ENCODE assay signal across 8 mouse cellular contexts in the genomic region with DNA sequence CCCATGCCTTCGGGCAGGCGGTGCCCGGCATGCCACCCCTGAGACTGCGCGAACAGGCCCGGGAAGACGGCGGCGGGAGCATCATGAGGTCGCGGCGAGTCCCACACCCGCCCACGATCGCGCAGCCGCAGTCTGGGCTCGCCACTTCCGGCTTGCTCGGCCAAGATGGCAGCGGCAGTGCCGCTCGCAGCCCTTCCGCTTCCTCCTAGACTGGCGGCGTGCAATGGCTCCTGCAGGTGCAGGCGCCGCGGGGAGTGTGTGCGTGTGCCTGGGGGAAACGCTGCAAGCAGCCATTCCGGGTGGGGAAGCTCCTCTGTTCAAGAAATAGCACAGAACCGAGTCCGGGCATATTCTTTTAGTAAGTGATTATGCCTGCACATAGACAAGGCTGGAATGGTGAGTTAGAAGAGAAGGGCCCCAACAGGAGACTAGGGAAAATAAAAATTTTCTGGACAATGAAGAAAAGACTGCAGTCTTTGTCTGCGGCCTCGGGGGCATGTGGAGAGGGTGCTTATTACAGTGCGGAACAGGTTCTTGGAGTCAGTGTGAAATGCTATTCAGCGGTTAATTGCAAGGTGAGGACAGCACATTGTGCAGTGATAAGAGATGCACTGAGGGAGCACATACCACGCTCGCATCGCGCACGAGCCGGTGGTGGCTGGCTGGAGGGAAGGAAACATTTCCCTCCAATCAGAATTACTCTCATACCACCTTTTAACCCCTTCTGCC.
DNase-seq lines count a peak whose midpoint lies in the region; ATAC-seq lines count a peak whose summit lies in the region.

No protein-coding gene starts in this region.

- peak; percentile 93 for ATAC-seq in forebrain, embryonic 11.5 days (replicated peaks; ENCODE audit: low FRiP score)
- ATAC-seq in heart, embryonic 16.5 days (replicated peaks; ENCODE audit: extremely low read depth, insufficient read depth, low FRiP score): peak; percentile 93
- ATAC-seq in liver, embryonic 13.5 days (ENCODE audit: low read depth): peak; percentile 92
- ATAC-seq in stomach, embryonic 14.5 days (ENCODE audit: insufficient number of reproducible peaks, insufficient read depth, low FRiP score, low read depth): peak; percentile 87

- H3K4me2 ChIP-seq in forebrain, embryonic 11.5 days (ENCODE audit: low read depth, low read length, severe bottlenecking): peak overlapping the region; percentile 74
- peak overlapping the region; percentile 89 for H3K4me2 ChIP-seq in heart, embryonic 16.5 days (ENCODE audit: low read depth, low read length)
- H3K4me2 ChIP-seq in liver, embryonic 13.5 days: peak overlapping the region; percentile 85
- H3K4me2 ChIP-seq in stomach, embryonic 14.5 days (replicated peaks; ENCODE audit: low read depth, low read length): peak overlapping the region; percentile 63

- peaks cover 5% of the 10 kb centered on the region; the same call in 1 of the 2 replicates for H3K4me1 ChIP-seq in forebrain, embryonic 11.5 days (replicated peaks; ENCODE audit: control insufficient read depth, insufficient read depth, low read length)
- peaks cover 13% of the 10 kb centered on the region for H3K4me1 ChIP-seq in heart, embryonic 16.5 days (ENCODE audit: control insufficient read depth, insufficient read depth, low read length)
- H3K4me1 ChIP-seq in liver, embryonic 13.5 days (replicated peaks): peaks cover 24% of the 10 kb centered on the region
- H3K4me1 ChIP-seq in stomach, embryonic 14.5 days (ENCODE audit: control insufficient read depth, insufficient read depth, low read length): peaks cover 22% of the 10 kb centered on the region

- peak; percentile 90 for DNase-seq in CD8-positive naive resting alpha-beta T cell, adult 2 months (ENCODE audit: low read depth in 2 of 2, low spot score in 2 of 2)
- DNase-seq in c-Kit-positive CD71-positive TER-119-negative erythroid progenitor cells, embryonic 14.5 days (ENCODE audit: low read depth): peak; percentile 83
- DNase-seq in forebrain, embryonic 11.5 days (ENCODE audit: low spot score): peak; percentile 95
- DNase-seq in kidney, postnatal 25 days: peak; percentile 89 to 95
- peak; percentile 87 for DNase-seq in liver, embryonic 13.5 days
- DNase-seq in natural killer cell, adult 2 months (ENCODE audit: low spot score in 2 of 2): peak; percentile 90 to 92

- H3K27me3 ChIP-seq in forebrain, embryonic 11.5 days (ENCODE audit: control insufficient read depth, insufficient read depth, low read length): peaks cover 8% of the 10 kb centered on the region
- no peaks in the 10 kb centered on the region for H3K27me3 ChIP-seq in heart, embryonic 16.5 days (ENCODE audit: control insufficient read depth, insufficient read depth, low read length)
- no peaks in the 10 kb centered on the region for H3K27me3 ChIP-seq in liver, embryonic 13.5 days
- H3K27me3 ChIP-seq in stomach, embryonic 14.5 days (ENCODE audit: control insufficient read depth, insufficient read depth, low read length): no peaks in the 10 kb centered on the region

- peak overlapping the region; percentile 84 for H3K27ac ChIP-seq in forebrain, embryonic 11.5 days (ENCODE audit: low read depth, low read length)
- H3K27ac ChIP-seq in heart, embryonic 16.5 days (ENCODE audit: low read length): peak overlapping the region; percentile 97
- peak overlapping the region; percentile 90 for H3K27ac ChIP-seq in liver, embryonic 13.5 days
- peak overlapping the region; percentile 95 for H3K27ac ChIP-seq in stomach, embryonic 14.5 days (ENCODE audit: low read length)

- 2% methylated on average over 44 of the region's 44 CpGs for WGBS in forebrain, embryonic 11.5 days
- WGBS in heart, embryonic 16.5 days: under 1% methylated on average over 42 of the region's 44 CpGs
- under 1% methylated on average over 44 of the region's 44 CpGs for WGBS in liver, embryonic 13.5 days (ENCODE audit: insufficient replicate concordance)
- under 1% methylated on average over 44 of the region's 44 CpGs for WGBS in stomach, embryonic 14.5 days

- peak overlapping the region; percentile 82 for H3K9ac ChIP-seq in forebrain, embryonic 11.5 days (ENCODE audit: low read length)
- peak overlapping the region; percentile 91 for H3K9ac ChIP-seq in heart, embryonic 16.5 days (ENCODE audit: low read length)
- peak overlapping the region; percentile 85 for H3K9ac ChIP-seq in liver, embryonic 13.5 days
- H3K9ac ChIP-seq in stomach, embryonic 14.5 days (replicated peaks; ENCODE audit: low read depth, low read length): peak overlapping the region; percentile 69

- no peaks in the 10 kb centered on the region for H3K36me3 ChIP-seq in forebrain, embryonic 11.5 days (ENCODE audit: control insufficient read depth, insufficient read depth, low read length)
- H3K36me3 ChIP-seq in heart, embryonic 16.5 days (ENCODE audit: control insufficient read depth, insufficient read depth): no peaks in the 10 kb centered on the region
- H3K36me3 ChIP-seq in liver, embryonic 13.5 days: 0 out of 2 replicates have a peak, but pooled peaks cover 4% of the 10 kb centered on the region
- no peaks in the 10 kb centered on the region for H3K36me3 ChIP-seq in stomach, embryonic 14.5 days (ENCODE audit: control insufficient read depth, insufficient read depth, low read length)

- H3K9me3 ChIP-seq in forebrain, embryonic 11.5 days (ENCODE audit: control insufficient read depth, low read length): no peaks in the 10 kb centered on the region
- H3K9me3 ChIP-seq in heart, embryonic 16.5 days (replicated peaks; ENCODE audit: control insufficient read depth, low read length): no peaks in the 10 kb centered on the region
- H3K9me3 ChIP-seq in liver, embryonic 13.5 days (replicated peaks): no peaks in the 10 kb centered on the region
- no peaks in the 10 kb centered on the region for H3K9me3 ChIP-seq in stomach, embryonic 14.5 days (ENCODE audit: control insufficient read depth, low read depth, low read length)

- H3K4me3 ChIP-seq in forebrain, embryonic 11.5 days (ENCODE audit: low read depth, low read length): peak overlapping the region; percentile 54
- H3K4me3 ChIP-seq in heart, embryonic 16.5 days (ENCODE audit: low read length): peak overlapping the region; percentile 79
- peak overlapping the region; percentile 68 for H3K4me3 ChIP-seq in liver, embryonic 13.5 days (replicated peaks)
- H3K4me3 ChIP-seq in stomach, embryonic 14.5 days (ENCODE audit: low read depth, low read length): peak overlapping the region; percentile 64

Comparison
In these comparisons a context has a peak if more than half of its experiments do, and no peak if none do; other contexts are left out.
1. Peak in every context shown above with its lines: DNase-seq, ATAC-seq, H3K4me3 ChIP-seq and H3K27ac ChIP-seq.